Mouse (Mus musculus): Measurements from ENCODE around the gene Mmp9.

DNA sequence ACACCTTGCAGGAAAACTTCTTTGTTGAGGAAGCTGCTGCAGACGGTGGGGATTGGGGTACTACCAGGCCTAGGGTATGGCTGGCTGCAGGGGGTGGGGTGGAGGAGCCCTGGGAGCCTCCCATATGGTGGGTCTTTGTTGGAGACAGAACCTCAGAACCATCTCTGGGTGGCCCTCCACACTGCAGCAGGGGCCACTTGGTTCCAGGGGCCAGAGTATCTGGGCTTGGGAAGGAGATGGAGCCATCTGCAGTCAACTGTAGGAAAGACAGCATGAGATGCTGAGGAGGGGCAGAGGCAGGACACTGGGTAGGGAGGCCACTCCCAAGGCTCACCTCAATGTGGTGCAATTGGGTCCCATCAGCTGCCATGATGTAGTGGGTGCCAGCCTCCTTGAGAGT lies 45.9 kb upstream of the Mmp9 start:
- TF ChIP-seq CTCF (IDR thresholded peaks at IDR 0.05; ENCODE audit: borderline replicate concordance, insufficient read depth, low read depth, low read length) (peak; percentile 9; the same call in 1 of the 2 replicates), POLR2A (IDR thresholded peaks at IDR 0.05; ENCODE audit: borderline replicate concordance, insufficient read depth, low read length) (no peak)

All from cerebellum, adult 2 months (tissue).